Mouse (Mus musculus): ENCODE results near the gene Cyp2d40. TPM values are rescaled to one million over a fixed set of nuclear protein-coding genes. Genes with fewer than 3 reads are reported as not detected.

Gene Cyp2d40
- total RNA-seq, 2 experiments from 2014 or later: not detected

Small RNAs within 50 kb of the gene (microRNA-seq; reads per million reads assigned to microRNA genes)
- not detected for gene Gm27618

Other genes with a start within 250 kb of the Cyp2d40 start
- gene Cyp2d12, start 209.1 kb downstream of the Cyp2d40 start, total RNA-seq (2021): not detected
- gene Cyp2d34, start 143.2 kb downstream of the Cyp2d40 start, total RNA-seq (2021): not detected
- under 1 TPM in 1 of 2 experiments, not detected in 1; 0.56 TPM for gene Cyp2d26, start 30.1 kb upstream of the Cyp2d40 start, total RNA-seq (2021)
- gene Tcf20, start 223.7 kb upstream of the Cyp2d40 start, total RNA-seq (2021): 100 to 1,000 TPM in 1 of 2 experiments, 10 to 100 TPM in 1; 94.4 to 104 TPM